Mouse (Mus musculus) ES-E14 (cell line): ENCODE measurements around the gene Izumo4. TPM values are rescaled to one million over a fixed set of nuclear protein-coding genes. Genes with fewer than 3 reads are reported as not detected.

Source experiments
- DNase-seq: peaks from one replicate; pipeline ENCODE4 v3.0.0-alpha.2; 2013; ENCODE audit warnings: low read depth, low spot score
- H3K27ac ChIP-seq: 2 replicates; pipeline ENCODE4 v1.5.1; 2012; ENCODE audit warnings: low read depth, mild to moderate bottlenecking, low read length, moderate library complexity, mixed read lengths; ENCODE audit not compliant: poor library complexity, insufficient read depth, severe bottlenecking
- H3K36me3 ChIP-seq: 2 replicates; pipeline ENCODE4 v1.6.1; 2012; ENCODE audit warnings: mild to moderate bottlenecking, low read length, moderate library complexity, mixed read lengths; ENCODE audit not compliant: control insufficient read depth, poor library complexity, insufficient read depth, severe bottlenecking
- H3K4me1 ChIP-seq, 2 experiments: fragments of 150-350 bp in 1 of 2; sonication (generic) in 1 of 2; 2 replicates each; pipeline ENCODE4 v1.6.1; 2012; ENCODE audit warnings: low read length in 2 of 2, mild to moderate bottlenecking in 1 of 2, mixed read lengths in 1 of 2; ENCODE audit not compliant: control insufficient read depth in 2 of 2, insufficient read depth in 2 of 2, poor library complexity in 1 of 2
- H3K4me3 ChIP-seq, 2 experiments: fragments of 150-350 bp in 1 of 2; sonication (generic) in 1 of 2; 2 replicates each; pipeline ENCODE4 v1.5.1; 2012; ENCODE audit warnings: low read length in 2 of 2, low read depth in 1 of 2, mild to moderate bottlenecking in 1 of 2, mixed read lengths in 1 of 2; ENCODE audit not compliant: insufficient read depth in 1 of 2, poor library complexity in 1 of 2, severe bottlenecking in 1 of 2
- H3K9ac ChIP-seq: 2 replicates; pipeline ENCODE4 v1.6.1; 2012; ENCODE audit warnings: low read depth, mild to moderate bottlenecking, low read length, mixed read lengths; ENCODE audit not compliant: poor library complexity, insufficient read depth, severe bottlenecking
- H3K9me3 ChIP-seq: fragments of 150-350 bp; sonication (generic); 2 replicates; pipeline ENCODE4 v1.6.1; 2012; ENCODE audit warnings: low read depth, mild to moderate bottlenecking, low read length; ENCODE audit not compliant: control insufficient read depth, insufficient read depth
- CHD2 ChIP-seq: IDR thresholded peaks from 2 replicates; pipeline ENCODE4 v1.6.1; 2014; ENCODE audit warnings: mild to moderate bottlenecking, low read depth, low read length, inconsistent platforms
- HCFC1 ChIP-seq: IDR thresholded peaks from 2 replicates; pipeline ENCODE4 v1.6.1; 2012; ENCODE audit warnings: low read length, inconsistent platforms, borderline replicate concordance; ENCODE audit not compliant: insufficient read depth
- MAFK ChIP-seq: IDR thresholded peaks from 2 replicates; pipeline ENCODE4 v1.6.1; 2014; ENCODE audit warnings: mild to moderate bottlenecking, low read depth, low read length, inconsistent platforms; ENCODE audit not compliant: insufficient read depth
- ZC3H11A ChIP-seq: IDR thresholded peaks from 2 replicates; pipeline ENCODE4 v1.6.1; 2012; ENCODE audit warnings: low read depth, mild to moderate bottlenecking, inconsistent platforms, low read length, borderline replicate concordance
- ZNF384 ChIP-seq: IDR thresholded peaks from 2 replicates; pipeline ENCODE4 v1.6.1; 2012; ENCODE audit warnings: low read depth, low read length, inconsistent platforms
- in situ Hi-C, 2 experiments: fragments of 600-800 bp; cut with MboI; formaldehyde crosslinking; loops; one replicate each; pipeline ENCODE4 v1.15.1; 2025; ENCODE audit warnings: low sequenced_read_pairs in 2 of 2, inconsistent platforms in 1 of 2; ENCODE audit not compliant: unreplicated experiment in 2 of 2
- total RNA-seq: library from RNA; depleted of rRNA; stranded (reverse); fragments of 300-350 nt; gene quantifications from 2 replicates; pipeline ENCODE4 v1.2.3, GENCODE M21; 2012

The Izumo4 gene
- total RNA-seq, 1 experiment: 8.9 TPM

DNA sequence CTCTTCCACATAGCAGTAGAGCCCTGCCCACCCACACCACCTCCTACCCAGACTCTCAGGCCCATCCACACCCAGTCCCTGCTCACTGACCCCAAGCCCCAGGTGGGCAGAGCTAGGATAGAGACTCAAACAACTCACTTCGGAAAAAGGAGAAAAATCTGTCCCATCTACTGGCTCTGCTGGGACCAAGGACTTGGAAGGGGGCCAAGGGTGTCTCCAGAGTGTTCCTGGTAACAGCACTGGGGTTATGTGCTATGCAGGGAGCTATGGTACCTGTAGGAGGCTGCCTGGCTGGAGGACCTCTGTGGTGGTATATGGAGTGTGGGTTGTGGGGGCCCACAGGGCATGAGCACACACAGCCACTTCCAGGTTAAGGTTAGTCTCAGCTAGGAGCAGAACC lies 15.3 kb downstream of the Izumo4 start:
- TF ChIP-seq HCFC1 (no peak), ZNF384 (no peak), CHD2 (no peak), MAFK (no peak), ZC3H11A (no peak)
- Histone ChIP-seq H3K4me1 (no peaks in the 10 kb centered on the region), H3K27ac (no peak overlapping the region), H3K4me3 (no peak overlapping the region), H3K9me3 (no peaks in the 10 kb centered on the region), H3K36me3 (peaks cover 92% of the 10 kb centered on the region), H3K9ac (no peak overlapping the region)
- in situ Hi-C loops: no loop called here
- DNase-seq: no peak

- TF ChIP-seq ZNF384: no peak
- TF ChIP-seq MAFK: no peak
- TF ChIP-seq CHD2: no peak
- TF ChIP-seq ZC3H11A: no peak
- TF ChIP-seq HCFC1: no peak
- Histone ChIP-seq H3K9me3 (no peaks in the 10 kb centered on the region), H3K4me1 (peaks cover 0 to 6% of the 10 kb centered on the region in 2 experiments; a peak in 2 of 4 replicates), H3K36me3 (peaks cover 65% of the 10 kb centered on the region), H3K9ac (no peak overlapping the region; the same call in 1 of the 2 replicates), H3K4me3 (no peak overlapping the region), H3K27ac (no peak overlapping the region)
- in situ Hi-C loops: no loop called here
- no peak for DNase-seq
These were observed 25.6 kb downstream of the Izumo4 start for GRCm38 (mm10) chr10:80727369-80728127.

- Histone ChIP-seq H3K4me3 (no peak overlapping the region), H3K9ac (no peak overlapping the region), H3K36me3 (peaks cover 49% of the 10 kb centered on the region), H3K9me3 (no peaks in the 10 kb centered on the region), H3K4me1 (no peaks in the 10 kb centered on the region; a peak in 1 of 4 replicates), H3K27ac (no peak overlapping the region)
- TF ChIP-seq CHD2 (no peak), HCFC1 (no peak), MAFK (no peak), ZC3H11A (no peak), ZNF384 (no peak)
- no peak for DNase-seq
- in situ Hi-C loops: no loop called here
These were observed 30.7 kb downstream of the Izumo4 start for GRCm38 (mm10) chr10:80732611-80733101.

GRCm38 (mm10) chr10:80736731-80737130 lies 34.7 kb downstream of the Izumo4 start:
- TF ChIP-seq HCFC1 (no peak), ZNF384 (no peak), CHD2 (no peak), MAFK (no peak), ZC3H11A (no peak)
- no peak overlapping the region for H3K4me3 ChIP-seq
- no peak overlapping the region for H3K9ac ChIP-seq
- peaks cover 5% of the 10 kb centered on the region in 2 experiments; a peak in 3 of 4 replicates for H3K4me1 ChIP-seq
- no peak for DNase-seq
- no peaks in the 10 kb centered on the region for H3K9me3 ChIP-seq
- H3K27ac ChIP-seq: no peak overlapping the region
- H3K36me3 ChIP-seq: peaks cover 19% of the 10 kb centered on the region
- in situ Hi-C loops: no loop called here
